Mouse (Mus musculus): ENCODE results near the gene Pth2.
"Not testable (repeated sequence)": the region's sequence is repeated elsewhere in the genome, so short reads cannot be mapped to it uniquely, and the experiment has no call there.

Gene Pth2

DNA sequence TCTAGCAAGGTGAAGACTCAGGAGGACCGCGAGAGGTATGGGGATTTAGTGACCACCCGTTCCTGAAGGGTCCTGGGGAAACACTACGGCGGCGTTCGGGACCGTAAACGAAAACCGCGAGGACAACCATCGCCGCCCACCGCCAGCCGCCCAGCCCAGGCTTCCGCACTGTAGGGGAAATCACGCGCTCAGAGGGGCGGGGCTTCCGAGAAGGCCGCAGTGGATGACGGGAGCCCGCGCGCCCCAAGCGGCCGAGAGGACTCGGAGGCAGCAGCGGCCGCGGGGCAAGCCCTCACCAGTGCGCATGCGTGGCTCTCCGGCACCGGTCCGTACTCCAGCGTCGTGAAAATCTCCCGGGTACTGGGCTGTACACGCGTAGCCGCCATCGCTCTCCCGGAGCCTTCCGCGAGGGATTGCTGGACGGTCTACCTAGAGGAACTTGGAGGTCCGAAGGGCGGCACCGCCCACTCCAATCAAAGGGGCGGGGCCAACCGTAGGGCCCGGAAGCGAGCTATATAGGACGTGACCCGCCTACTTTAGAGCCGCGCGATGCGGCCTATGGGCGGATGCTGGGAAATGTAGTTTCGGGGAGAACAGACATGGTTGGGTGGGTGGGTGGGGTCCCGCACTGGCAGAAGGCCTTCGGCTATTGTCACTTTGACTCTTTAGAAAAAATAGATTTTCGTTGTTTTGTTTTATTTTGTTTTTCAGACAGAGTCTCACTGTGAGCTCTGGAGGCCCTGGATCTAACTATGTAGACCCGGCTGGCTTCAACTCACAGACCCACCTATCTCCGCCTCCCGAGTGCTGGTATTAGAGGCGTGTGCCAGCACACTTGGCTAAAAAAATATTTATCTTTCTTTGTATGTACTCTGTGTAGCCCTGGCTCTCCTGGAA, 26.5 kb upstream of the Pth2 start, which contains the start of the genes Pih1d1 and Aldh16a1:
TSS of gene Pih1d1 (plus strand) at position 208 of the 897 bp plus-strand sequence.
TSS of gene Aldh16a1 (minus strand) at position 489 of the 897 bp plus-strand sequence.
- DNase-seq, result peak; percentile 96 to 98

DNA sequence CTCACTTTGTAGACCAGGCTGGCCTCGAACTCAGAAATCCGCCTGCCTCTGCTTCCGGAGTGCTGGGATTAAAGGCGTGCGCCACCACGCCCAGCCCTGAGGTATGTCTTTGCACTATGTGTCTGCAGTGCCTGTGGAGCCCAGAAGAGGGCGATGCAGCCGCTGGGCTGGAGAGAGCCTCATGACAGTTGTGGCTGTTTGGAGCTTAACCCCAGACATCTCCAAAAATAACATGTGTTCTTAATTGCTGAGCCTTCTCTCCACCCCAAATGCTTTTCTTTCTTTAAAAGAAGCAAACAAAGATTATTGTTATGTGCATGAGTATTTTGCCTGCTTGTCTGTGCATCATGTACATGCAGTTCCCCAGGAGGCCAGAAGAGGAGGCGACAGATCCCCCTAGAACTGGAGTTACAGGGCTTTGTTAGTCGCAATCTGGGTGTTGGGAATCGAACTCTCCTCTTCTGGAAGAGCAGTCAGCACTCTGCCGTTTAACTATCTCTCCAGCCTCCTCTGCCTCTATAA, 25.7 kb upstream of the Pth2 start:
- peak; percentile 57 to 65 for DNase-seq

GRCm38 (mm10) chr7:45155590-45155989, 25.2 kb upstream of the Pth2 start:
- no peak for DNase-seq

GRCm38 (mm10) chr7:45156206-45156605, 24.6 kb upstream of the Pth2 start:
- no peak for DNase-seq

DNA sequence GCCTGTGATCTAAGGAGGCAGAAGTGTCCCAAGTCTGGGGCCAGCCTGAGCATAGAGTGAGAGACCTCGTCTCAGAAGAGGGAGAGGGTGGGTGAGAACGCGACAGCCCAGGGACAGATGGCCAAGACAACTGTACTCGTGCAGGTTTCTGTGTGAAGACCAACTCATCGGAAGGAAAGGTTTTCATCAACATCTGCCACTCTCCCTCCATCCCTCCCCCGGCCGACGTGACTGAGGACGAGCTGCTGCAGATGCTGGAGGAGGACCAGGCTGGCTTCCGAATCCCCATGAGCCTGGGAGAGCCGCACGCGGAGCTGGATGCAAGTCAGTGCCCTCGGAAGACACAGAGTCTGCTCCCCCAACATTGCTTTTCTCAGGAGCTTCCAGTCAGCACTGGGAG, 23.3 kb upstream of the Pth2 start:
- no peak for DNase-seq

DNA sequence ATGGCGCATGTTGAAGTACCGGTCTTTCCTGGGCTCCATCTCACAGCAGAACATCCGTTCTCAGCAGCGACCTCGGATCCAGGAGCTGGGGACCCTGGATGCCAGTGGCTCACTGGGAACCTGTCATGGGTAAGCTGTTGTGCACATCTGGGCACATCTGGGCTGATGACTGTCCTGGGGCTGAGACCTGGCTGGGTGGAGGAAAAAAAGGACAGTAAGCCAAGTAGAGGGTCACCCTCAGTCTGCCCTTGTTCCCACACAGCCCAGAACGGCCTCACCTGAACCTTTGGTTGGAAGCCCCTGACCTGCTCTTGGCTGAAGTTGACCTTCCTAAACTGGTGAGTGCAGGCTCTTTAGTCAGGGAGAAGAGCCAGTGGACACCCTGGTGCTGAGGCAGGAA, 21.8 kb upstream of the Pth2 start:
- no peak for DNase-seq

DNA sequence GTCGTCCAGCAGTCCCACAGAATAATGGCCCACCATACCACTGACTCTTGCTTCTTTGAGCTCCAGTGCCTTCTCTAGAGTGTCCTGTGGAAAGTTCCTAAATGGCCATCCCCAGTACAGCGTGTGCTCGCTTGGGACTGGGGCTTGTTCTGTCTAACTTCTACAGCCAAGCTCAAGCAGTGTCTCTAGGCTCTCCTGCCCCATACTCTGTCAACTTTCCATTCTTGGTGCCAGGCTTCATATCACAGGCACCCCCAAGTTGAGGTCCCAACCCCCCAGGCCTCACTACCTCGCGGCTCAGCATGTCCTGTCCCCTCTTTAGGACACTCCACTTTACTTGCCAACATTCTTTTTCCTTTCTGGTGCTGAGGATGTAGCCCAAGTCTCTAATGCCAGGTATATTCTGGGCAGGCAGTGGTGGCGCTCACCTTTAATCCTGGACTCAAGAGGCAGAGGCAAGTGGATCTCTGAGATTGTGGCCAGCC, 20.4 kb upstream of the Pth2 start:
- no peak for DNase-seq

GRCm38 (mm10) chr7:45160866-45161265, 19.9 kb upstream of the Pth2 start:
- no peak for DNase-seq

DNA sequence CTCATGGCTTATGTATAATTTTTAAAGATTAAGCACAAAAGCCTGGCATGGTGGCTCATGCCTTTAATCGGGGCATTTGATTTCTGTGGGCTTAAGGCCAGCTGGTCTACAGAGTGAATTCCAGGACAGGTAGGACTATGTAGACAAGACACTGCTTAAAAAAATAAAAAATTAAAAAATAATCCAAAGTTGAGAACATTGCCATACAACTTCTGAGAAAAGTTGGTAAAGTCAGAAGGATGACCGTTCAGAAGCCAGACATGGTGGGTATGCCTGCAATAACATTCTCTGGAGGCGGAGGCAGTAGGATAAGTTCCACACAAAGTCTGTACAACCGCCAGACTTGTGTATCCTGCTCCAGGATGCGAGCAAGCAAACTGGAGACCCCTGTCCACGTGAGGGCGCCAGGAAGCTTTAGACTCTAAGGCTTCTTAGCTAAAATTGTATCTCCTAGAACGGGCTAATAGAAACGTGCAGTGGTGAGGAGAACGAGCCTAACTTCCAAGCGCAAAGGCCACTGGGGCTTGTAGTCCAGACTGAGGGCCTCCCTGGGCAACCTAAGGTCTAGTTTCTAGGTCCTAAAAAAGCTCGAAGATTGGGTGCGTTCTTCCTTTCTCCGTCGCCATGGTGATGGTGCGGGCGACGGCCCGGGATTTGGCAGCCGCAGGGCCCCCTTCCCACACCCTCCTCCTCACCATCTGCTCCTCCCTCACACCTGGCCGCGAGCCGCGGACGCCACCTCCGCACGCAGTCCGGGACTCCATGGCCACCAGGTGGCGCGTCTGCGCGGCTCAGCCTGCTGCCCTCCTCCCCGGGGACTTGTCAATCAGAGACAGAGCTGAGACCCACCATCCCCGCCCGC, 19.0 kb upstream of the Pth2 start:
- DNase-seq, result peak; percentile 82 to 85

GRCm38 (mm10) chr7:45162551-45162950, 18.2 kb upstream of the Pth2 start:
- no peak for DNase-seq

DNA sequence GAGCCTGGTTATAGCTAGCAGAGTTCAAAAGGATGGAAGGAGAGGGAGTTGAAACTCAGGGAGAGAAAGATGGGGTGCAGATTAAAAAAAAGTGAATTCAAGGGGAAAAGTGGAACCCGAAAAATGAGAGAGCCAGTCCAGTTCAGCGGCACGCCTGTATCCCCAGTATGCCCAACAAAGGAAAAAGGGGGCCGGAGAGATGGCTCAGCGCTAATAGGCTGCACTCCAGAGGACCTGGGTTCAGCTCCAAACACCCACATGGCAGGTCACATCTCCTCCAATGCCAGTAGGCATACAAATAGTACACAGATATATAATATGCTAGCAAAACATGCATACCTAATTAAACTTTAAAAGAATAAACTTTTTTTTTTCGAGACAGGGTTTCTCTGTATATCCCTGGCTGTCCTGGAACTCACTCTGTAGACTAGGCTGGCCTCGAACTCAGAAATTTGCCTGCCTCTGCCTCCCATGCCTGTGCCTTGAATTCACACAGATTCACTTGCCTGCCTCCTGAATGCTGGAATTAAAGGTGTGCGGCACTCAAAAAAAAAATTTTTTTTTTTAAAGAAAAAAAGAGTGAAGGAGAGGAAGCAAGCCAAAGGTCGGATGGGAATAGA, 17.7 kb upstream of the Pth2 start:
- DNase-seq, result no peak

DNA sequence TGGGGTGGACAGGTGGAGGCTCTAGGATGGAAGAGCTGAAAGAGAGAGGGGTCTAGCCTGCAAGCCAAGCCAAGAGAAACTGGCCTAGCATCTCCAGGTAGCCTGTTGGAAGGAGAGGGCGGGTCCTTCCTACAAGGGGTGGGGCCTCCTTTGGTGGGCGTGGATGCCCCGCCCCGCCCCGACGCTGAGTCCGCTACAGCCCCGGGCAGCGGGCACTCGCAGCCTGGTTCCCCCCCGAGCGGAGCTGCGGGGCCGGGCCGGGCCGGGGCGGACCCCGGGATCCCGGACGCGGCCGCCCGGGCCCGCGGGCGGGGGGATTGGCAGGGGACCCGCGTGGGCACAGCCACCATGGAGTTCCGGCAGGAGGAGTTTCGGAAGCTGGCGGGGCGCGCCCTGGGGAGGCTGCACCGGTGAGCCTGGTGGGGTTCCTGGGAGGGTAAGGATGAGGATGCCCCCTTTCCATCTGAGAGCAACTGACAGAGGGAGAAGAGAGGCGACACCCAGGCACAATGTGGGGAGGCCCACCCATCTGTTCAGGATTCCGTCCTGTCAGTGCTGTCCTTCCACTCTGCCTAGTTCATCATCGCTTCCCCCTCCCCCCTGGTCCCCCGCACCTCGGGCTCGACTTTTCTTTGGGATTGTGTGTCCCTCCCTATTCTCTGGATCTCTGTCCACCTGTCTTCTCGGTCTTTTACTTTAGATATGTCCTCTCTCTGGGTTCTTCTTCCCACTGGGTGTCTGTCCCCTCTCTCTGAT, 16.9 kb upstream of the Pth2 start, which contains the start of gene Slc17a7:
TSS of gene Slc17a7 (plus strand) at position 215 of the 756 bp plus-strand sequence.
- DNase-seq, result peak in 1 of 2 experiments; percentile 34

DNA sequence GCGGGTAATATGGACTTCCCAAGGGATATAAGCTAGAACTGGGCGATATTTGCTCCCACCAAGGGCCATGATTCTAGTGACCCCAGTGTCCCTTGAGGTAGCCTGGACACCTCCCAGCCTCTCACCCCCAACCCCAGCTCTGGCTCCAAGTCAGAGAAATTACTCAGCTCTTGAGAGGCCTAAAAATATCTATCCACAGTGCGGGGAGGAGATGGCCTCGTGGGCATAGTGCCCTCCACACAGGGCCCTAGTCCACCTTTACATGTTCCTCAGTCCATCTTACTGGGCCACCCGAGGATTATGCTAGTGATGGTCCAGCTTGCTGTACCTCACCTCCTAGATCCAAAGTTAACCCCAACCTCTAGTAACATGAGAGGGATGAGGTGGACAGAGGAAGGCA, 16.0 kb upstream of the Pth2 start:
- DNase-seq, result no peak

- DNase-seq, result no peak
Measured at GRCm38 (mm10) chr7:45165701-45166100, 15.1 kb upstream of the Pth2 start.

GRCm38 (mm10) chr7:45166950-45167401, 13.8 kb upstream of the Pth2 start:
- no peak for DNase-seq

GRCm38 (mm10) chr7:45167761-45168445, 12.9 kb upstream of the Pth2 start:
- no peak for DNase-seq

DNA sequence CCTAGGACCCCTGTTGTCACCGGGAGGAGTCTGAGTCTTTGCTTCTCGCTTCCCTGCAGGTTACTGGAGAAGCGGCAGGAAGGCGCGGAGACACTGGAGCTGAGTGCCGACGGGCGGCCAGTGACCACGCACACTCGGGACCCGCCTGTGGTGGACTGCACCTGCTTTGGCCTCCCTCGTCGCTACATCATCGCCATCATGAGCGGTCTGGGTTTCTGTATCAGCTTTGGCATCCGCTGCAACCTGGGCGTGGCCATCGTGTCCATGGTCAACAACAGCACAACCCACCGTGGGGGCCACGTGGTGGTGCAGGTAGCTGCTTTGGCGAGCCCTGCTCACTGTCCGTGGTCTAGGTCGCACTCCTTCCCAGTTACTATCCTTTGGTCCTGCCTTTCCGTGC, 12.1 kb upstream of the Pth2 start:
- DNase-seq, result no peak

GRCm38 (mm10) chr7:45169495-45169894, 11.3 kb upstream of the Pth2 start:
- no peak for DNase-seq

DNA sequence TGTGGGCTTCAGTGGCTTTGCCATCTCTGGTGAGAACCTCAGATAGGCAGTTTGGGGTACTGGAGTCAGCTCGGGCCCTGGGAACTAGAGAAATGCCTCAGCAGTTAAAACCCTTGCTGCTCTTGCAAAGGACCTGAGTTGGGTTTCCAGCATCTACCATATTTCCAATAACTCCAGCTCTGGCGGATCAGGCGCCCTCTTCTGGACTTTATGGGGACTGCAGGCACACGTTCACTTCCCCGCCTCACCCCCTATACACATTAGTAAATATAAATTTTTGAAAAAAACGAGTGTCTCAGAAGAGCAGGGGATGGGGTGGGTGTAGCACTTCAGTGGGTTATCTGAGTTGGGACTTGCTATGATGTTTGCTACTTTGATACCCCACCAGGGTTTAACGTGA, 7.8 kb upstream of the Pth2 start:
- DNase-seq, result no peak

DNA sequence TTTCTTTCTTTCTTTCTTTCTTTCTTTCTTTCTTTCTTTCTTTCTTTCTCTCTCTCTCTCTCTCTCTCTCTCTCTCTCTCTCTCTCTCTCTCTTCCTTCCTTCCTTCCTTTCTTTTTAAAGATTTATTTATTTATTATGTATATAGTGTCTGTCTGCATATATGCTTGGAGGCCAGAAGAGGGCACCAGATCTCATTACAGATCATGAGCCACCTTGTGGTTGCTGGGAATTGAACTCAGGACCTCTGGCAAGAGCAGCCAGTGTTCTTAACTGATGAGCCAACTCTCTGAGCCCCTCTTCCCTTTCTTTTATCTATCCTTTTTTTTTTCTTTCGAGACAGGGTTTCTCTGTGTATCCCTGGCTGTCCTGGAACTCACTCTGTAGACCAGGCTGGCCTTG, 7.0 kb upstream of the Pth2 start:
- not testable (repeated sequence) for DNase-seq

Data from kidney, adult 8-10 months (tissue).